Mouse (Mus musculus) MEL-GATA-1-ER (cell line): ENCODE results near the gene Fabp1.

ENCODE experiments used
- DNase-seq: peaks from one replicate; pipeline ENCODE4 v3.0.0-alpha.2; 2012; ENCODE audit warnings: low read depth; ENCODE audit errors: extremely low read depth

Gene Fabp1

GRCm38 (mm10) chr6:71208691-71209090, 9.1 kb downstream of the Fabp1 start:
- DNase-seq: no peak

DNA sequence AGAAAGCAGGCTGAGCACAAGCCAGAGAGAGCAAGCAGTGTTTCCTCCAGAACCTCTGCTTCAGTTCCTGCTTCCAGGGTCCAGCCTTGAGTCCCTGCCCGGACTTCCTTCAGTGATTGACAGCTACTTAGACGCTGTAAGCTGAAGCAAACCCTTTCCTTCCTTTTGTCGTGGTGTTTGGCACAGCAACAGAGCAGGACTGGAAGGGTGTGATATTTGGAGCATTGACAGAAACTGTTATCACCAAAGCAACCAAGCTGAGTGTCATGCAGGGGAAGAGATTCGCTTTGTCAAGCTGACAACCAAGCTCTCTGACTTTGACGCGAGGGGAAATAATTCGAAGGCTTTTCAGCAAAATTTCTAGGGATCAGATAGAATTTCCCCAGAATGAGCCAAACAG, 12.3 kb downstream of the Fabp1 start:
- DNase-seq: no peak

DNA sequence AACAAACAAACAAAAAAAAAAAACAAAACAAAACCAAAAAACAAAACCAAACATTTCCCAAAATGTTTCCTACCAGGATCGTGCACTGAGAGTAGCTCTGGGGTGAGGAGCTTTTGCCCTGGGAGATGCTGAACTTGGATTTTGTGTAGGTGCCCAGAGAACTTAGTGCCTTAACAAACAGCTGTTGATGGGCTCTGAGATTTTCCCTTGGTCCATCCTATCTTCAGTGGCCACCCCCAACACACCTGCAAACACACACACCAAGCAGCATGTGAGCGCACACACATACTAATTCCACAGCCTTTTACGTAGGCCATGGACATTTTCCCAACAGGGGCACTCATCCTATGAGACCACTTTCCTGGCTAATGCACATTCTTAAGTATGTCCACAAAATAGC, 12.8 kb downstream of the Fabp1 start:
- no peak for DNase-seq

GRCm38 (mm10) chr6:71221501-71221900, 21.9 kb downstream of the Fabp1 start:
- no peak for DNase-seq

- no peak for DNase-seq
These were observed 24.7 kb downstream of the Fabp1 start for GRCm38 (mm10) chr6:71224184-71224943.

- no peak for DNase-seq
These were observed 26.9 kb downstream of the Fabp1 start for GRCm38 (mm10) chr6:71226544-71226943.

DNA sequence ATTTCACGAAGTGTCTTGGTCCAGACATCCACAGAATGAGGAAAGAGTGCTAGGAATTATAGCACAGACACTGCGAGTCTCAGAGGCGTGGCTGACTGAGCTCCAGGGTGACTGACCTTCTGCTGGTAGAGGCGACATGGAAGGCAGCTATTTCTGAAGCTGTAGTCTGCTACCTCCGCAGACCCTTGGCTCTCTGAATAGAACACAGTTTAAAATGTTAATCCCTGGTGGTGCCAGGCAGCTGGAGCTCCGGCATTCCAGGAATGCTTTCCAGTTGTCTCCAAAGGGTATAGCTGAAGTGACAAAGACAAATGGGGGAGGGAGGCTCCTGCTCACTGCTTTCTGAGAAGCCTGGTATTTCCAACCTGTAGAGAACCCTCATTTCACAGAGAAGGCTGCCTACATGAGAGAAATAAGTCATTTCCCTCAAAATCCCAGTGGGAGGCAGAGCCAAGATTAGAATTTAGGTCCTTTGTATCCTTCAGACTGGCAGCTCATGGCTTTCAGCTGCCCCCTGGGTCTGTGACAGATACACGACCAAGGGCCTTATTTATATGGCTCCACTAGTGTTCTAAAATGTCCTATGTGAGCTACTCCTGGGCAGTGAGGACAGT, 27.6 kb downstream of the Fabp1 start:
- no peak for DNase-seq

DNA sequence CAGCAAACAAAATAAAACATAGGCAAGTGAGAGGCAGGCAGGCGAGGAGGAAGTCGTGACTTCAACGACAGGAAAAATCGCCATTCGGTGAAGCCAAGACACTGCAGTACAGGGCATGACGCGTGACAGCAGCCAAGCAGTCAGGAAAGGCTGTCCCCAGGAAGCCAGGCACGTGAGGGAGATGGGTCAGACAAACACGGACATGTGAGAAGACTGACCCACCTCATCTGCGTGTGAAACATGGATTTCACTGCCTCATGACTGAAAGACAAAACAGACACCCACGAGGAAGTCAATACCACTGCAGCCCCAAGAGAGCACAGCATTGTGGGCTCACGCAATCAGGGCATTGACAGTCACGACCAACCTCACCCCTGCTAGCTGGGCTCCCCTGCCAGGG, 35.5 kb downstream of the Fabp1 start:
- no peak for DNase-seq

- no peak for DNase-seq
These were observed 36.3 kb downstream of the Fabp1 start for GRCm38 (mm10) chr6:71235944-71236343.

DNA sequence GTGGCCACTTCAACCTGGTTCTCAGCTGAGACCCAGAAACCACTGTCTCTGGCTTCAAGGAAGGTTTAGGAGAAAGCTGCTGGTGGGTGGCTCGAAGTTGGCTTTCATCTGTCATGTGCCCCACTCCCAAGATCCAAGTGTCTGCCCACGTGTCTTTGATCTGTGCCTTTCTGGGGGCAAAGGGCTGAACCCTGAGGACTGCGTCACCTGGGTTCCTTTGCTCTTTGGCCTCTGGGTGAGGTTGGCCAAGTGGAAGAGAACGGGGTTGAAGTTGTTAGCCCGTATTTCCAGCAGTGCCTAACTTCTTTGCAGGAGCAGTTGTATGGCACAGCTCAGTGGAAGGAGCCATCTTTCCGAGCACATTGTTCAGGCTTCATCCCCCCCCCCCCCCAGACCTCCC, 36.9 kb downstream of the Fabp1 start:
- no peak for DNase-seq

GRCm38 (mm10) chr6:71237031-71237431, 37.4 kb downstream of the Fabp1 start:
- no peak for DNase-seq

GRCm38 (mm10) chr6:71239069-71239750, 39.6 kb downstream of the Fabp1 start:
- DNase-seq: no peak

GRCm38 (mm10) chr6:71240831-71241230, 41.2 kb downstream of the Fabp1 start:
- DNase-seq: no peak

DNA sequence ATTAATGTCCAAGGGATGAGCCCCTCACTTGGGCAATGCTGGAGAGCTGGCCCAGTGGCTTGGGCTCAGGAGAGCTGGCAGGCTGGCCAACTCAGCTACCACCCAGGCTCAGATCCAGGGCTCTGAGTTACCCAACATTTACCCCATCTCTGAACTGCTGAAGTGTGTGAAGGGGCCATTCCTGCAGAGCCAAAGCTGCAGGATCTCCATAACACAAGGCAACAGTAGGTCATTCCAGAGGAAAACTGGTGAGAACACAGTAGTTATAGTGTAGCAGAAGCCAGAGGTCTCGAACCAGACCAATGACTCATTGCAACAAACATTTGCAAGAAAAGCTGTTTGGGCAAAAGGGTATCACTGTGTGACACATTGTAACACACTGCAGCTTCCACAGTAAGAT, 43.2 kb downstream of the Fabp1 start:
- no peak for DNase-seq

GRCm38 (mm10) chr6:71243258-71243657, 43.6 kb downstream of the Fabp1 start:
- no peak for DNase-seq

DNA sequence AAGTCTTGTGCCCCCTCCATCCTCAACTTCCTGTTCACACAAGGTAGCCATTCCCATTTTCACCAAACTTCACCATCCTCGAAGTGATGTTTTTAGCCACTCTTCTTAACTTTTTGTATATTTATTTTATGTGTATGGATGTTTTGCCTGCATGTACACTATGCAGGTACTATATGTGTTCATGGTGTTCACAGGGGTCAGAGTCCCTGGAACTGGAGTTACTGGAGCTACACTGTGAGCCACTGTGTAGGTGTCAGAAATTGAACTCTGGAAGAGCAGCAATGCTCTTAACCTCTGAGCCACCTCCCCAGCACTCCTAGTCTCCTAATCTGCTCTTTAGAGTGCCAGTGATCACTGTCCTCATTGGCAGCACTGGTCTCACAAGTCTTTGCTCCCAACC, 48.8 kb downstream of the Fabp1 start:
- DNase-seq: no peak

- DNase-seq: no peak
These were observed 50.0 kb downstream of the Fabp1 start for GRCm38 (mm10) chr6:71249615-71250014.

GRCm38 (mm10) chr6:71250951-71251350, 51.3 kb downstream of the Fabp1 start:
- no peak for DNase-seq

DNA sequence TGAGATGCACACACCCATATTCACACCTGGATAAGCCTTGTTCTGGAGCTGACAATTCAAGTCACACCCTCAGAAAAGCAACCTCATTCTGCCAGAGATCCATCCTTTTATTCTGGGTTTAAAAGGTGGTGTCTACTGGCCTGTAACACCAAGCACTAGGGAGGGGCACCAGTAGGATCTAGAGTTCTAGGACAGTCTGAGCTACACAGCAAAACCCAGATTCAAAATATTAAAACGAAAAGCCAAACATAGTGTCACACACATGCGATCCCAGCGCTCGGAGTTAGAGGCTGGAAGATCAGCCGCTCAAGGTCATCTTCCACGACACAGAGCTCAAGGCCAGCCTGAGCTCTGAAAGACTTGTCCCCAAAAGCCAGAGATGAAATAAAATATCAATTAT, 54.8 kb downstream of the Fabp1 start:
- no peak for DNase-seq
